Mouse (Mus musculus): ENCODE measurements around the gene Zfp853.
A peak's percentile ranks its signal among the peaks of the same experiment; 100 is the strongest.

The Zfp853 gene

GRCm38 (mm10) chr5:143289299-143289698 lies 4.1 kb downstream of the Zfp853 start:
- DNase-seq = no peak

DNA sequence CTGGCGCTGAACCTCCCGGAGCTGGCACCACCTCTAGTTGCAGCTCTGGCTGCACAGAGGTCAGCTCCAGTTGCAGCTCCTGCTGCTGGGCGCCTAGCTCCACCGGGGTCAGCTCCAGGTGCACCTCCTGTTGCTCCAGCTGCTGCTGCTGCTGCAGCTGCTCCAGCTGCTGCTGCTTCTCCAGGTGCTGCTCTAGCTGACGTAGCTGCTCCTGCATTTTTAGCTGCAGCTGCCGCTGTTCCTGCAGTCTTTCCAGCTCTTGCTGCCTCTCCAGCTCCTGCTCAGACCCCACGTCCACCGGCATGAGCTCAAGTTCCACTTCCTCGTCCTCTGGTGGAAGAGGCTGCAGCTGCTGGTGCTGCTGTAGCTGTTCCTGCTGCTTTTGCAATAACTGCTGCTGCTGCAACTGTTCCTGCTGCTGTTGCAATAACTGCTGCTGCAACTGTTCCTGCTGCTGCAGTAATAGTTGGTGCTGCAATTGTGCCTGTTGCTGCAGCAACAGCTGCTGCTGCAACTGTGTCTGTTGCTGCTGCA lies 5.0 kb downstream of the Zfp853 start:
- DNase-seq = no peak

GRCm38 (mm10) chr5:143287774-143288328 lies 5.6 kb downstream of the Zfp853 start:
- peak; percentile 9 for DNase-seq

DNA sequence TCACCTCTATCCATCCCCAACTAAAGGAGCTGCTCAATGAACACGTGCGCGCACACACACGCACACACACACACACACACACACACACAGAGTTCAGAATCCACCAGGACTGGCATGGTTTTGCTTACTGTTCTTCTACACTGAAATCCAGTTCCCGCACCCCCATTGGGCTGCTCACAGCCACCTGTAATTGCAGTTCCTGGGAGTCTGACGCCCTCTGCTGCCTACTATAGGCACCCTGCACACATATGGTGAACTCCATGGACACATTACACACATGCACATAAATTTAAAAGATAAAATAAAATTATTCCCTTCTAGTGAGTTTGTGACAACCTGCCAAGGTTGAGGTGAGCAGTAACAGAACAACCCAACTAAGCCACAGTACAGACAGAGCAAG lies 8.7 kb downstream of the Zfp853 start:
- peak; percentile 22 for DNase-seq

GRCm38 (mm10) chr5:143279247-143279646 lies 14.2 kb downstream of the Zfp853 start:
- no peak for DNase-seq

DNA sequence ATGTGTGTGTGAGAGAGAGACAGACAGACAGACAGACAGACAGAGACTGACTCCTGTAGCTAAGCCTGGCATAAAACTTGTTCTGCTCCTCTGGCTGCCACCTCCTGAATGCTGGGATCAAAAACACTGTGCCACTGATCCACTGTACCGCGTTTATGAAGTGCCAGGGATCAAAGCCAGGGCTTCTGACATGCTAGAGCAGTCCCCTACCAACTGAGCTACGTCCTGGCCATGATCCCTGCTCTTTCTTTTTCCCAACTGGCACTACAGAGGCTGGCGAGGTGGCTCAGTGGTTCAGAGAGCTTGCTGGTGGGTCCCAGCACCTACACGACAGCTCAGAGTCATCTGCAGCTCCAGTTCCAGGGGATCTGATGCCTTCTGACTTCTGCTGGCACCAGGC lies 17.7 kb downstream of the Zfp853 start:
- no peak for DNase-seq

DNA sequence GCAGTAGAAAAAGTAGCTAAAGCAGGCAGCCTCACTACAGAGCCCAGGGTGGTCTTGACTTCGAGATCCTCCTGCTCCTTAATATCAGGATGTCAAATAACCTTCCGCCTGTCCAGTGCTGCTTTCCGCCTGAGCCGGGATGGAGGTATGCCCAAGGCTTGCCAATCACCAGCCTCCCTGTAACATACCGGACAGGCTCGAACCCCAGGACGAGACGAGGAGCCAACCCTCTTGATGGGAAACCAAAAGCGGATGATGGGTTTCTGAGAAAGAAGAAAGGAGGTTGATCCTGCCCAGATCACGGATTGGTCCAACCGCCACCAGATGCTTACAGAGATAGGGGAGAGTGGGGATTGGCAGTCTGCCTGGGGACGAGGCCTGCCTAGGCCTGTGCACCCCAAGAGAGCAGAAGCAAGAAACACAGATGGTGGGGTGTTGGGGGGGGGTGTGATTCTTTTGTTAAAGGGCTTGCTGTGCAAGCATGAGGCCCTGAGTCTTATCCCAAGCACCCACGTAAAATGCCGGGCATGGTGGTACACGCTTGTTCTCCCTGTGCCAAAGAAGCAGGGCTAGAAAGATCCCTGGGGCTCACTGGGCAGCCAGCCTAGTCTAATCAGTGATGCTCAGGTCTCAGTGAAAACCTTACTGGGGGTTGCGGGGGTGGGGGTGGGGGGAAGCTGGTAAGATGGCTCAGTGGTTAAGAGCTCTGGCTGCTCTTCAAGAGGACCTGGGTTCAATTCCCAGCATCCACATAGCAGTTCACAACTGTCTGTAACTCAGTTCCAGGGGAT lies 20.7 kb downstream of the Zfp853 start:
- no peak for DNase-seq

DNA sequence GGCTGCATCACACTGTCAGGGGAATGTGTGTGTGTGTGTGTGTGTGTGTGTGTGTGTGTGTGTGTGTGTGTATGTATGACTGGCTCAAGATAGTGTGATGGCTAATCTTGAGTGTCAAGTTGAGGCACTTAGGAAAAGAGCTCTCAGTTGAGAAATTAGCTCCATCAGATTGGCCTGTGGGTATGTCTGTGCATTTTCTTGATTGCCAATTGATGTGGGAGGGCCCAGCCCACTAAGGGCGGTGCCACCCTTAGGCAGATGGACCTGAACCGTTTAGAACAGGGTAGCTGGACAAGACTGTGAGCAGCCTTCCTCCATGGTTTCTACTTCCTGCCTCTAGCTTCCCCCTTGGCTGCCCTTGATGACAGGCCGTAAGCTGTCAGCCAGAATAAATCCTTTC lies 21.3 kb downstream of the Zfp853 start:
- no peak for DNase-seq

DNA sequence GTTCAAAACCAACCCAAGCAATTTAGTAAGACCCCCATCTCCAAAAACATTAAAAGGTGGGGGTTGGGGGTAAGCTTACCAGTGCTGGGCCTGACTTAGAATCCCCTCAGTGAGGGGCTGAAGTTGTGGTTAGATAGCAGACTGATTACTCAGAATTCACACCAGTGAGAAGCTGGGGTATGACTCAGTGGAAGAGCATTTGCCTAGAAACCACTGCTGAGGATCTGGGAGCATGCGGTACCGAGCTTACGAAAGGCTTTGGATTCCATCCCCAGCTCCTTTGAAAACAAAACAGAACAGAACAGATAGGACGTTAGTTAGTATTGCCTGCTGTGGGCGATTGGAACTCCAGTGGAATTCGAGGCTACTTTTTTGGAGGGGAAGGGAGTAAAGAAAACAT lies 21.8 kb downstream of the Zfp853 start:
- DNase-seq = no peak

DNA sequence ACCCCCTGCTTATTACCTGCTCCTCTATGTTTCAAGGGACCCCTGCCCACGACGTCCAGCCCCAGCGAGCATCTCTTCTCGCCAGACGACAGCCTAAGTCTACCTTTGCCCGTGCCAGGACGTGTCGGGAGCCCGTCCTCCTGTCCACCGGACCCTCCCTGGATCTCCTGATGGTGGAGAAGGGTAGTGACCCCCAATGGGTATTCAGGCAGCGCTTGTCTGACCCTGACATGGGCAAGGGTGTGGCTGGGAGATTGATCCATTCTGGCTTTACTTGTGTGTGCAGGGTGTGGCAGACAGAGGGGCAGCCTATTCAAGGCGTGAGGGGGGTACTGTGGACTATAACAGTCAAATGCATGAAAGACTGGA lies 23.3 kb downstream of the Zfp853 start:
- no peak for DNase-seq

- DNase-seq = peak; percentile 83
Measured at GRCm38 (mm10) chr5:143269363-143270150, 23.9 kb downstream of the Zfp853 start, which contains the start of gene Zfp316. Gene Zfp316, minus strand, starts transcription at chr5:143270022.

DNA sequence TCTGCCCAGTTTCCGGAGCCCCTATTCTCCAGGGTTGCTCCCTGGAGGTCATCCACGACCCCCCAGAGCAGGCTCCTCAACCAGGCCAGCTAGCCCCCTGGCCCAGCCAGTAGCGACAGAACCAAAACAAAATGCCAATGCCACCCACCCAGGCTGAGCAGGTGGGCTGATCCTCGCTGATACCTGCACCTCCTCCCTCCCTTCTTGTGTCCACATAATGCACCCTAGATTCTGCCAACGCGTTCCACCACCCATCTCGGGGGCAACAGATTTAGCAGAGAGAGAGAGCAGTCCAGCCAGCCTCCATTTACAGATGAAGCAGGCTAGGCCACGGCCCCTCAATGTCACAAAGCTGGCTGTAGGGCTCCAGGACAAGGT lies 24.4 kb downstream of the Zfp853 start:
- DNase-seq = no peak

GRCm38 (mm10) chr5:143266794-143267193 lies 26.6 kb downstream of the Zfp853 start:
- no peak for DNase-seq

- DNase-seq = no peak
Measured at GRCm38 (mm10) chr5:143265409-143265808, 28.0 kb downstream of the Zfp853 start.

- DNase-seq = no peak
Measured at GRCm38 (mm10) chr5:143264689-143265088, 28.7 kb downstream of the Zfp853 start.

DNA sequence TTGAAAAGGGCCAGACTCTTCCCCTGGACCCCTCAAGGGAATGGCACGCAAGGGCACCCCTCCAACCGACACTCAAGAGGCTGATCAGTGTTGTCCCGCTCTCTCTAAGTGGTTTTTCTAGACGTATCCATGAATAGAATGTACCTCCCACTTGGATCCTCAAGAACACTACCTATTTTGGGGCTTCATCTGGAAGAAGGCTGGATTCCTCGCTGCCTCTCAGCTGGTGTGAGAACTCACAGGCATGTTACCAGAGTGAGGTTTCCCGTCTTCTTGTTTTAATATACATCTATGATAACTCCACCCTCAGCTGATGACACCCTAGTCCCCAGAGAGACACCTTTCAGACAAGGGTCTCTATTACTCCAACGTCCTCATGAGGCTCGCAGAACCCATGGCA lies 31.8 kb downstream of the Zfp853 start:
- DNase-seq = no peak

DNA sequence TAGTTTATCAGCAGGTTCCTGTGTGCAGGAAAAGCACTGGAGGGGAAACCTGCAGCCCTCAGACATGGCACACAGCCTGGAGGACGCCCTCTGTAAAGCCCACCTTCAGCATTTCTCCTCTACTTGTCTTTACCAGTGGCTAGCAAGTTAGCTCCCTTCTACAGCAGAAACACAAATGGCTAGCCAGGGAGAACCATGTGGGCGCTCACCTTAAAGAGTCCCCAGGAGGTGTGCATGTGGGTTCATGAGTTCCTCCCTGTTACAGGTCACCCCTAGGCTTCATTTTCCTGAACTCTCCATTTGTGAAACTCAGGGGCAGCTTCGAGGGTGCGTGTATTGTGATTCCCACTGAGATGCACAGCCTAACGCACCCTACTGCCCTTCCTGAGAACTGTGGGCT lies 37.6 kb downstream of the Zfp853 start:
- DNase-seq = no peak

DNA sequence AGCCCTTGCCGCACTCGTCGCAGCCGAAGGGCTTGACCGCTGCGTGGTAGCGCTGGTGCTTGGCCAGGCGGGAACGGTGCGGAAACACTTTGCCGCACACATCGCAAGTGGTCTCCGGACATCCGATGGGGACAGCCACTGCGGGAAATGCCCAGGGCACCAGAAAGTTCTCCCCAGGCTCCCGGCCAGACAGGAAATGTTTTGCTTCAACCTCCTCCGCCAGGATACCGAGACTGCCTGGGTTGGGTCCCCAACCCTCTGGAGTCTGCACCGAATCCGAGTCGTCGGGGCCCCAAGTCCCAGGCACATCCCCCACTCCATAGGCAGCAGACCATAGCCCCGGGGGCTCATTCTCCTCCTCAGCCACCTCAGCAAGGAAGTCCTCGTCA lies 38.3 kb downstream of the Zfp853 start:
- no peak for DNase-seq

- no peak for DNase-seq
Measured at GRCm38 (mm10) chr5:143254487-143255130, 38.8 kb downstream of the Zfp853 start.

DNA sequence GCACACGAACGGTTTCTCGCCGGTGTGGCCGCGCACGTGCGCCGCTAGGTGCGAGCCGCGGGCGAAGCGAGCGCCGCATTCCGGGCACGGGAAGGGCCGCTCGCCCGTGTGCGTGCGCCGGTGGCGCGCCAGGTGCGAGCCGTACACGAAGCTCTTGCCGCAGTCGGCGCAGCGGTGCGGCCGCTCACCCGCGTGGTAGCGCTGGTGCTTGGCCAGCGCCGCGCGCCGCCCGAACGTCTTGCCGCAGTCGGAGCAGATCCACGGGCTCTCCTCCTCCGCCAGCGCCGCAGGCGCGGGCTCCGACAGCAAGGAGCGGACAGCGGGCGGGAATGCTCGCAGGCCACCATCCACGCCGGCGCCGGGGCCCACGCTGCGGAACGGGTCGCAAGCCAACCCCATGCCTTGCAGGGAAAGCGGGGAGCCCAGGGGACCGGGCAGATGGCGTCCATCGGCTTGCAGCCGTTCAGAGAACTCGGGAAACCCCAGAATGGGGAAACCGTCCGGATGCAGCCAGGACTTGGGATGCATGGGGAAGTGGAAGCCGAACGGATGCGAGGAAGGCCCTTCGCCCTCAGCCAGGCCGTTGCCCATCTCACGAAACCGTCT lies 39.4 kb downstream of the Zfp853 start:
- no peak for DNase-seq

DNA sequence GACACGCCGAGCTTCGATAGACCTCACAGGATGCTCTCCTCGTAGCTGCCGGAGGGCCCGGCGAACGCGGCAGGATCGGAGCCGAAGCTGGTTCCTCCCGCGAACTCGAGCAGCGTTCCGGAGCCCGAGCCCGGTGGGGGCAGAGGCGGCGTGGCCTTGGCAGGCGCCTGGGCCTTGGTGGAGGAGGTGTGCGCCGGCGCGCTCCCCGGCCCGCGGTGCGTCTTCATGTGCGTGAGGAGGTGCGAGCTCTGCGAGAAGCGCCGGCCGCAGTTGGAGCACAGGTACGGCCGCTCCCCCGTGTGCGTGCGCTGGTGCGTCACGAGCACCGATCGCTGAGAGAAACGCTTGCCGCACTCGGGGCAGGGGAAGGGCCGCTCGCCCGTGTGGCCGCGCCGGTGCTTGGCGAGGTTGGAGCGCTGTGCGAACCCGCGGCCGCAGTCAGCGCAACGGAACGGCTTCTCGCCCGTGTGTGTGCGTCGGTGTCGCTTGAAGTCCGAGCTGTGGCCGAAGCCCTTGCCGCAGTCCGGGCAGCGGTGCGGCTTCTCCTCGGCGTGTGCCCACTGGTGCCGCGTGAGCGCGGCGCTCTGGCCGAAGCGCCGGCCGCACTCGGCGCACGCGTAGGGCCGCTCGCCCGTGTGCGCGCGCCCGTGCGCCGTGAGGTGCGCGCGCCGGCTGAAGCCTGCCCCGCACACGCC lies 40.1 kb downstream of the Zfp853 start:
- no peak for DNase-seq

DNA sequence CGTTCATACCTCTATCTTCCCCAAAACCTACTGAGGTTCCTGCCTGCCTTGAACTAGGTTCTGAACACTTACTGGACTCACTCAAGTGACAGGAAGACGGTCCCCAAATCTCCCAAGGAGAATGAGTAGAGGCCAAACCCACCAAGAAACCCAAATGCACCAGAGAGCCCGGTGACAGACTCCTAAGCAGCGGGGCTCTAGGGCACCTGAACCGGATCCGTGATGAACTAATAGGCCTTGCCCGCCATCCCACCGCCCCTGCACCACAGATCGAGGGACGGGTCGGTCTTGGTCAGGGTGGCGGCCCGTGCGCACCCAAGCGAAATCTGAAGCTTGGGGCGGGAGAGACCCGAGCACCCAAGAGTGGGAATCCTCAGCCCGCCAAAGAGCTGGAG lies 40.6 kb downstream of the Zfp853 start:
- DNase-seq = no peak

Measured in kidney, postnatal 14 days (tissue).